Mouse (Mus musculus) embryonic facial prominence, embryonic 14.5 days (tissue): ENCODE measurements around the gene 3100002H09Rik. TPM values are rescaled to one million over a fixed set of nuclear protein-coding genes. Genes with fewer than 3 reads are reported as not detected.

Experiments used
- ATAC-seq: fragments of 200-750 bp; cut with Nextera tagmentation; 2 replicates; pipeline ENCODE4 v1.8.0; 2017; ENCODE audit warnings: low read depth, moderate number of reproducible peaks, moderate TSS enrichment
- DNase-seq: peaks from one replicate; pipeline ENCODE4 v3.0.0-alpha.2; 2015; ENCODE audit warnings: low spot score
- H3K27ac ChIP-seq: fragments of 300-500 bp; sonication (generic); replicated peaks from 2 replicates; pipeline ENCODE4 v1.5.1; 2014; ENCODE audit warnings: low read depth, mild to moderate bottlenecking, low read length, moderate library complexity
- H3K27me3 ChIP-seq: fragments of 300-500 bp; sonication (generic); replicated peaks from 2 replicates; pipeline ENCODE4 v1.6.1; 2014; ENCODE audit warnings: low read length; ENCODE audit not compliant: control insufficient read depth, insufficient read depth
- H3K36me3 ChIP-seq: fragments of 300-500 bp; sonication (generic); 2 replicates; pipeline ENCODE4 v1.6.1; 2014; ENCODE audit warnings: low read length, mixed read lengths; ENCODE audit not compliant: control insufficient read depth, insufficient read depth
- H3K4me1 ChIP-seq: fragments of 300-500 bp; sonication (generic); 2 replicates; pipeline ENCODE4 v1.6.1; 2014; ENCODE audit warnings: antibody characterized with exemption, low read length; ENCODE audit not compliant: control insufficient read depth, insufficient read depth
- H3K4me2 ChIP-seq: fragments of 300-500 bp; sonication (generic); 2 replicates; pipeline ENCODE4 v1.6.1; 2014; ENCODE audit warnings: low read depth, mild to moderate bottlenecking, low read length, moderate library complexity, mixed read lengths
- H3K4me3 ChIP-seq: fragments of 300-500 bp; sonication (generic); 2 replicates; pipeline ENCODE4 v1.5.1; 2014; ENCODE audit warnings: low read depth, mild to moderate bottlenecking, low read length
- H3K9ac ChIP-seq: fragments of 300-500 bp; sonication (generic); 2 replicates; pipeline ENCODE4 v1.6.1; 2014; ENCODE audit warnings: low read depth, mild to moderate bottlenecking, low read length, moderate library complexity, mixed read lengths
- H3K9me3 ChIP-seq: fragments of 300-500 bp; sonication (generic); 2 replicates; pipeline ENCODE4 v1.6.1; 2016; ENCODE audit warnings: low read length; ENCODE audit not compliant: control insufficient read depth
- WGBS: fragments of 180-500 bp; shearing (Covaris S2); extraction: QIAGEN DNeasy Blood & Tissue Kit; methylation state at CpG from one replicate; pipeline ENCODE4 v1.1.7; 2014; 5-methylcytosine and 5-hydroxymethylcytosine counted together
- polyA plus RNA-seq: library from polyadenylated mRNA; unstranded; fragments of >200 nt; fragmentation: Nextera tagmentation; extraction: Ambion mirVana; gene quantifications from 2 replicates; pipeline ENCODE4 v1.2.1, GENCODE M21; 2014

Gene 3100002H09Rik
- 0.47 TPM in 1 of 2 replicates, not detected in the other for polyA plus RNA-seq

GRCm38 (mm10) chr4:124610703-124611102 is at the start of gene 3100002H09Rik:
TSS of gene 3100002H09Rik (minus strand) at chr4:124610803.
- Histone ChIP-seq H3K27ac (no peak within 1 kb of the TSS), H3K36me3 (no peaks in the 10 kb centered on the region), H3K4me2 (no peak within 1 kb of the TSS), H3K4me1 (no peaks in the 10 kb centered on the region), H3K4me3 (no peak within 1 kb of the TSS), H3K27me3 (0 out of 2 replicates have a peak, but pooled peaks cover 4% of the 10 kb centered on the region), H3K9me3 (no peaks in the 10 kb centered on the region), H3K9ac (no peak within 1 kb of the TSS)
- DNase-seq = no peak
- no peak for ATAC-seq
- WGBS = 73% methylated on average over 2 of the region's 2 CpGs

- under 1% methylated on average over 68 of the region's 68 CpGs for WGBS
- ATAC-seq = no peak
Observed at GRCm38 (mm10) chr4:124659251-124660217, 48.9 kb upstream of the 3100002H09Rik start.

GRCm38 (mm10) chr4:124658412-124658851 is 47.8 kb upstream of the 3100002H09Rik start:
- Histone ChIP-seq H3K9ac (0 out of 2 replicates have a peak overlapping the region, but pooled peaks have one; percentile 30), H3K4me2 (peak overlapping the region; percentile 98)

More at GRCm38 (mm10) chr4:124659251-124660217, 48.9 kb upstream of the 3100002H09Rik start:
- no peak overlapping the region for H3K27ac ChIP-seq
- H3K9me3 ChIP-seq = no peaks in the 10 kb centered on the region
- H3K36me3 ChIP-seq = no peaks in the 10 kb centered on the region
- H3K4me3 ChIP-seq = peak overlapping the region; percentile 61
- peak overlapping the region; percentile 51 for H3K9ac ChIP-seq
- DNase-seq = no peak
- H3K4me1 ChIP-seq = peaks cover 13% of the 10 kb centered on the region
- peaks cover 89% of the 10 kb centered on the region for H3K27me3 ChIP-seq
- H3K4me2 ChIP-seq = peak overlapping the region; percentile 98

GRCm38 (mm10) chr4:124657781-124658180 is 47.2 kb upstream of the 3100002H09Rik start:
- Histone ChIP-seq H3K9ac (peak overlapping the region; percentile 30; the same call in 1 of the 2 replicates), H3K27ac (no peak overlapping the region)

More at GRCm38 (mm10) chr4:124658412-124658851, 47.8 kb upstream of the 3100002H09Rik start:
- DNase-seq (peak; percentile 13), ATAC-seq (no peak)
- peaks cover 13% of the 10 kb centered on the region for H3K4me1 ChIP-seq
- H3K27ac ChIP-seq = no peak overlapping the region
- no peaks in the 10 kb centered on the region for H3K36me3 ChIP-seq
- H3K27me3 ChIP-seq = peaks cover 91% of the 10 kb centered on the region
- under 1% methylated on average over 31 of the region's 39 CpGs for WGBS
- peak overlapping the region; percentile 61 for H3K4me3 ChIP-seq
- H3K9me3 ChIP-seq = no peaks in the 10 kb centered on the region

GRCm38 (mm10) chr4:124656854-124657650 is 46.4 kb upstream of the 3100002H09Rik start:
- Histone ChIP-seq H3K4me1 (peaks cover 16% of the 10 kb centered on the region), H3K36me3 (no peaks in the 10 kb centered on the region), H3K4me3 (peak overlapping the region; percentile 61), H3K27ac (no peak overlapping the region), H3K9ac (peak overlapping the region; percentile 55), H3K9me3 (no peaks in the 10 kb centered on the region), H3K27me3 (peaks cover 80% of the 10 kb centered on the region), H3K4me2 (peak overlapping the region; percentile 98)
- peak; percentile 96 for ATAC-seq
- peak; percentile 95 for DNase-seq
- WGBS = 2% methylated on average over 24 of the region's 92 CpGs

More at GRCm38 (mm10) chr4:124657781-124658180, 47.2 kb upstream of the 3100002H09Rik start:
- no peaks in the 10 kb centered on the region for H3K9me3 ChIP-seq
- peak overlapping the region; percentile 98 for H3K4me2 ChIP-seq
- H3K4me1 ChIP-seq = peaks cover 16% of the 10 kb centered on the region
- H3K4me3 ChIP-seq = peak overlapping the region; percentile 61
- DNase-seq (no peak), ATAC-seq (peak; percentile 7)
- peaks cover 87% of the 10 kb centered on the region for H3K27me3 ChIP-seq
- no peaks in the 10 kb centered on the region for H3K36me3 ChIP-seq
- WGBS = 1% methylated on average over 16 of the region's 61 CpGs

GRCm38 (mm10) chr4:124656518-124656853 is 45.9 kb upstream of the 3100002H09Rik start, which contains the start of gene Pou3f1:
TSS of gene Pou3f1 (plus strand) at chr4:124656807.
- no peak for ATAC-seq
- no peak for DNase-seq
- H3K36me3 ChIP-seq = no peaks in the 10 kb centered on the region
- peak within 1 kb of the TSS; percentile 61 for H3K4me3 ChIP-seq
- no peaks in the 10 kb centered on the region for H3K9me3 ChIP-seq
- H3K4me1 ChIP-seq = peaks cover 16% of the 10 kb centered on the region
- H3K27ac ChIP-seq = no peak within 1 kb of the TSS
- H3K27me3 ChIP-seq = peaks cover 74% of the 10 kb centered on the region
- 0% methylated on average over 12 of the region's 15 CpGs for WGBS
- H3K4me2 ChIP-seq = peak within 1 kb of the TSS; percentile 98
- H3K9ac ChIP-seq = peak within 1 kb of the TSS; percentile 55

- H3K27me3 ChIP-seq = peaks cover 46% of the 10 kb centered on the region
- no peak overlapping the region for H3K9ac ChIP-seq
- H3K4me1 ChIP-seq = peaks cover 12% of the 10 kb centered on the region
- peak; percentile 49 for DNase-seq
- H3K9me3 ChIP-seq = no peaks in the 10 kb centered on the region
- no peak overlapping the region for H3K4me3 ChIP-seq
- ATAC-seq = no peak; the same call in 1 of the 2 replicates
- no peak overlapping the region for H3K27ac ChIP-seq
- no peaks in the 10 kb centered on the region for H3K36me3 ChIP-seq
- WGBS = 5% methylated on average over 9 of the region's 9 CpGs
- no peak overlapping the region for H3K4me2 ChIP-seq
Observed at GRCm38 (mm10) chr4:124652886-124653285, 42.3 kb upstream of the 3100002H09Rik start.

- Histone ChIP-seq H3K27ac (no peak overlapping the region), H3K4me3 (no peak overlapping the region), H3K9ac (no peak overlapping the region), H3K9me3 (no peaks in the 10 kb centered on the region), H3K36me3 (no peaks in the 10 kb centered on the region), H3K4me1 (peaks cover 10% of the 10 kb centered on the region), H3K27me3 (peaks cover 7% of the 10 kb centered on the region; the same call in 1 of the 2 replicates), H3K4me2 (no peak overlapping the region)
- 26% methylated on average over 5 of the region's 5 CpGs for WGBS
- DNase-seq (peak; percentile 66), ATAC-seq (peak; percentile 41; the same call in 1 of the 2 replicates)
Observed at GRCm38 (mm10) chr4:124647909-124648308, 37.3 kb upstream of the 3100002H09Rik start.
